Mouse (Mus musculus): Measurements from ENCODE around the gene Ces2a.

The Ces2a gene

GRCm38 (mm10) chr8:104733753-104734152 is at the start of gene Ces2a:
Ces2a (plus strand) TSS chr8:104734003.
- DNase-seq (ENCODE audit: low spot score in 2 of 2), result no peak

GRCm38 (mm10) chr8:104688433-104688832 is 45.4 kb upstream of the Ces2a start:
- DNase-seq (ENCODE audit: low spot score in 2 of 2), result no peak

- DNase-seq (ENCODE audit: low spot score in 2 of 2), result no peak
Observed at GRCm38 (mm10) chr8:104698556-104698955, 35.2 kb upstream of the Ces2a start.

- DNase-seq (ENCODE audit: low spot score in 2 of 2), result no peak
Observed at GRCm38 (mm10) chr8:104701900-104702299, 31.9 kb upstream of the Ces2a start.

DNA sequence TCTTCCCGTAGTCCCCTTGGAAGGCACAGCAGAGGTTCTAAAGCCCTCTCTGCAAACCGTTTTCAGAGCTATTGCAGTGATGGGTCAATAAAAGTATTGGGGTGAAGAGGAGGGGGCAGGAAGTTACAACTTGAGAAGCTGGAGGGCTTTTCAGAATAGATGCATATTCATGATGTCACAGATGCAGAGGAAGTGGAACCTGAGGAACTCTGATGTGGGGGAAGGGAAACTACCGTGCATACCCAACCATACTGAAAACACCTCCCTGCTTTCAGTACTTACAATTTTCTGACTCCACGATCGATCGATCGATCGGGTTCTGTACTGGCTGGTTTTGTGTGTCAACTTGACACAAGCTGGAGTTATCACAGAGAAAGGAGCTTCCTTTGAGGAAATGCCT is 12.6 kb upstream of the Ces2a start:
- no peak for DNase-seq (ENCODE audit: low spot score in 2 of 2)

DNA sequence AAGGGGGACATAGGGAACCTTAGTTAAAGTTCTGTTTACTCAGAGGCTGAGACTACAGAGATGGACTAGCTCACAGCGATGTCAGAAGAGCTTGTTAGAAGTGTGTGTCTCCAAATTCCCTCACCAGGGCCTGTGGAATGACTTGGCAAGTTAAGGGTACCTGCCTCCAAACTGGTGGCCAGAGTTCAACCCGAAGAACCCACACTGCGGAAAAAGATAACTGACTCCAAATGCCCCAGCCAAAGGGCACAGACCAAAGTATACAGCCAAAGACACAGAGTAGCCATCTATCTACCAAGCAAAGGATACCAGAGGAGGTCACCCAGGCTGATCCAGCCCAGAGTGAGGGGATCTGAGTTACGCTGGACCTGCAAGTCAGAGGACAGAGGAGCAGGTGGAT is 2.4 kb upstream of the Ces2a start:
- DNase-seq (ENCODE audit: low spot score in 2 of 2), result no peak

- DNase-seq (ENCODE audit: low spot score in 2 of 2), result no peak
Observed at GRCm38 (mm10) chr8:104731969-104732368, 1.8 kb upstream of the Ces2a start.

DNA sequence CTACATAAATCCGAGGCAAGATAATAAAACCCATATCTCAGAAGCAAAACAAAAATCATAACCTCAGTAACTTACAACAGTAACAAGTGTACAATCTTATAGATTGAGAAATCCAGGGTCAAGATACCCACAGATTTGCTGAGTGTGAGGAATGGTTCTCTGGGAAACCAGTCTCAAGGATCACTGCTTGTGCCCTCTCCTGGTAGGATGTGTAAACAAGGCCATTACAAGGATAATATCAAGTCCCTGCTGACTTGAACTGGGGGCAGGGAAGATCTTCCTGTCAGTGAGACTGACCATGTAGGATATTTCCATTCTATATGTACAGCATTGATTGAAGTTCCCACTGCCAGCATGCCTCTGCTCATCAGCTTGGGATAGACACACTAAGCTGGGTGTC is 8.2 kb downstream of the Ces2a start:
- DNase-seq (ENCODE audit: low spot score in 2 of 2), result no peak

- no peak for DNase-seq (ENCODE audit: low spot score in 2 of 2)
Observed at GRCm38 (mm10) chr8:104743410-104743809, 9.6 kb downstream of the Ces2a start.

GRCm38 (mm10) chr8:104752818-104753217 is 19.0 kb downstream of the Ces2a start:
- no peak for DNase-seq (ENCODE audit: low spot score in 2 of 2)

DNA sequence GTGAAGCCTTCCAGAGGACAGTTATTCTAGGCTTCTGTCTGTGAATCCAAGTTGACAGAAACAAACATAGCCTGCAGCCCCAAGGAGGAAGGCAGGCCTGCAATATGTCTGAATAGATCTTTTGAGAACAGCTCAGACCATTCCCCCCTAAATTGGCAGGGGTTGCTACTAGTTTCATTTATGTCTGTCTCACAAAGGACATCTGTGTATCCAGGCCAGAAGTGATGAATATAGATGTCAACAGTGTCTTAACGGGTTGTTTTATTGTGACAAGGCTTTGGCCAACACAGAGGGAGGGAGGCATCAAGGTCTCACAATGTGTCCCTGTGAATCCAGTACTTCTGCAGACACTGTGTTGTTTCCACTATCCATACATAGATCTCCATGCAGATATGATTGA is 23.8 kb downstream of the Ces2a start:
- DNase-seq (ENCODE audit: low spot score in 2 of 2), result no peak

DNA sequence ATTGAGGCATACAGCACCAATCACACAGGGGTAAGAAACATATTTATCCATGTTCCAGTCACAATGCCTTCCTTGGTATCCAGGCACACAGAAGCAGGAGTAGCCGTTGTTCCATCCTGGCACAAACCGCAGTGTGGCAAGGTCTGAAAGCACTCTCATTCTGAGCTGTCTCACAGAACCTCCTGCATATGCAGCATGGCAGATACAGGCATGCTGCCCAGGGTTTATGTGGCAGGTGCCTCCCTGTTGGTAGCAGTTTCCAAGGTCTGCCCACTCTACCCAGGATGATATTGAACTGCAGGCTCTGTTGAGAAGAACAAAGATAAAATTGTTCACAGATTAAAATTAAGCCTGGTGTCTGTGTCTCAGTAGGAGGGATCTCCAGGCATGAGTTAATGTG is 24.4 kb downstream of the Ces2a start:
- DNase-seq (ENCODE audit: low spot score in 2 of 2), result no peak

- no peak for DNase-seq (ENCODE audit: low spot score in 2 of 2)
Observed at GRCm38 (mm10) chr8:104761126-104761525, 27.3 kb downstream of the Ces2a start.

DNA sequence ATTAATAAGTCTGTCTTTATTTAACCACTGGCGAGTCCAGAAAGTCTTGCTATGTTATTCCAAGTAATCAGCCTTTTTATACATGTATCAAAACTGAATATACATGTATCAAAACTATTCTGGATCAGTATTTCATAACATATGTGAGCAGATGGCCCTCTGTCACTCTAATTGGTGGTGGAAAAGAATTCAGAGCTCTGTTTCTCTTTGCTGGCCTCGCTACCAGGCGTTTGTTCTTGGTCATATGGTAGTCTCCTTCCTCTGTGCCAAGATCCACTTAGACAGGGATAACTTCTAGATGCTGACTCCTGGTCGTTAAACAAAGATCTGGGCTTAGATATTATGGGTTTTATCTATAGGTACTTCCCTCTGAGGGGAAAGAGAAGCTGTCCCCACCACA is 32.7 kb downstream of the Ces2a start:
- no peak for DNase-seq (ENCODE audit: low spot score in 2 of 2)

DNA sequence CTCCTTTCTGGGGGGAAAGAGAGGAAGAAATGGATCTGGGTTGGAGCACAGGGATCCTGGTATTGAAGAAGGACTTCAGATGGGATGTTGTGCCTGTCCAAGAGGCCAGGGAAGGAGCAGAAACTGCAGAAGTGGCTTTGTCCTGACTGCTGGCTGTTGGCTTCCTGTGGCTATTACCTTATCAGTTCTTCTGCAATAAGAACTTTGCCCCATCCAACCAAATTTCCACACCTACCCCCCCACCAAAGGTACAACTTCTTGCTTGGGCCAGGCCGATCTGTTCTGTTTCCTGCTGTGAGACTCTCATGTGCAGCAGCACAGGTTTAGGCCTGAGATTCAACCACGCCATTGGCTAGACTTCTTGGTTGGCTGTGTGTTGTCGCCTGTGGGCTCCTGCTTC is 36.6 kb downstream of the Ces2a start:
- DNase-seq (ENCODE audit: low spot score in 2 of 2), result no peak

DNA sequence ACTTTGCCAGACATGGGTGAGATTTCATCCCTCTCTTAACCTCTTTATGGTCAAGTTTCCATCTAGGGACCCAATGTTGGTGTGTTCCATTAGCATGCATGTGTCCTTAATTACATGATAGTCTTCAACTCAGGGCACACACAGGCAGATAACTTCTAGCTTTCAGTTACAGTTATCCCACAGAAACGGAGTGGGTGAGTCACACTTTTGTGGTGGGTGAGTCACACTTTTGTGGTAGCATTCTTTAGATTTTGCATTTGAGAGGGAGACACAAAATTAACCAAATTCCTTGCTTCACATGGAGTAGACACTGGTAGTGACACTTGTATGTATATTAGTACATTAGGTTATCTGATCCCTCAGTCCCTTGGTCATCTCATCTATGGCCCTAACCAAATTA is 53.2 kb downstream of the Ces2a start:
- DNase-seq (ENCODE audit: low spot score in 2 of 2), result no peak

GRCm38 (mm10) chr8:104788929-104789328 is 55.1 kb downstream of the Ces2a start:
- DNase-seq (ENCODE audit: low spot score in 2 of 2), result no peak

DNA sequence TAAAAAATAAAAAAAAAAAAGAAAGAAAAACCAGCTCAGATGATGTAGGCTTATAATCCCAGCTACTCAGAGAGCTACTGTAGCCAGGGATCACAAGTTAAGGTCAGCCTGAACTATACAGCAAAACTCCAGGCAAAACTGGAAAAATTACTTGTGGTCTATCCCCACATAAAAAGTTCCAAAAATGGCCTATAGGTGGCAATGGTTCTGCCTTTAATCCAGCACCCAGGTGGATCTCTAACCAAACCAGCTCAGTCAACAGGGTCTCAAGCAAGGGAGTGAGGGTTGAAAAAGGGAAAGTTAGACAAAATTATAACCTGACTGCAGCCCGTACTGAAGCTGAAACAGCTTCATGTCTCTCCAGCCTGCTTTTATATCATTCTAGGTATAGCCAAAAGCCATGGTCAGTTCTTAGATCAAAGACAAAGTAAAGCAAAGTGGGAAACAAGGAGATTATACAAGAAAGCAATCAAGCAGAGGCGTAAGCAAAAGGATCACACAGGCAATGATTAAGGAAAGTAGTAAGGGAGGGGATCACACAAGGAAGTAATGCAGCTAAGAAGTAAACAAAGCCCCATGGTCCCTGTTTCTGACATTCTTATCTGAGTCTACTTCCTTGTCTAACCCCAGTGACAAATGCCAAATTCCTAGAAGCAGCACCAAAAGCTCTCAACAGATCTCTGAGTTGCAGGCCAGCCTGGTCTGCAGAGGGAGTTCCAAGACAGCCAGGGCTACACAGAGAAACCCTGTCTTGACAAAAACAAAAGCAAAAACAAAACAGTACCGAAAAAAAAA is 56.3 kb downstream of the Ces2a start:
- peak in 1 of 2 experiments; percentile 18 for DNase-seq (ENCODE audit: low spot score in 2 of 2)
